Mouse (Mus musculus) kidney, adult 2 months (tissue): ENCODE data around the gene Gm45808. TPM values are rescaled to one million over a fixed set of nuclear protein-coding genes. Genes with fewer than 3 reads are reported as not detected.
"Not testable (repeated sequence)": the region's sequence is repeated elsewhere in the genome, so short reads cannot be mapped to it uniquely, and the experiment has no call there.

Source experiments
- DNase-seq: peaks from one replicate; pipeline ENCODE4 v3.0.0; 2021
- H3K27ac ChIP-seq: fragments of 200-500 bp; 2 replicates; pipeline ENCODE4 v1.5.1; 2012; ENCODE audit warnings: low read depth, low read length, control low read depth, inconsistent platforms; ENCODE audit not compliant: insufficient read depth
- H3K27me3 ChIP-seq: fragments of 200-500 bp; replicated peaks from 2 replicates; pipeline ENCODE4 v1.6.1; 2012; ENCODE audit warnings: mild to moderate bottlenecking, moderate library complexity, low read length, inconsistent platforms; ENCODE audit not compliant: control insufficient read depth, insufficient read depth
- H3K36me3 ChIP-seq: fragments of 200-500 bp; 2 replicates; pipeline ENCODE4 v1.6.1; 2012; ENCODE audit warnings: mild to moderate bottlenecking, moderate library complexity, low read length, inconsistent platforms; ENCODE audit not compliant: control insufficient read depth, insufficient read depth
- H3K4me1 ChIP-seq: fragments of 200-500 bp; 2 replicates; pipeline ENCODE4 v1.6.1; 2011; ENCODE audit warnings: low read length; ENCODE audit not compliant: control insufficient read depth, insufficient read depth
- H3K4me3 ChIP-seq: fragments of 200-500 bp; 2 replicates; pipeline ENCODE4 v1.5.1; 2011; ENCODE audit warnings: mild to moderate bottlenecking, low read depth, low read length, control low read depth; ENCODE audit not compliant: insufficient read depth
- CTCF ChIP-seq: fragments of 200-500 bp; conservative IDR thresholded peaks from 2 replicates; pipeline ENCODE4 v1.5.1; 2011; ENCODE audit warnings: low read depth, mild to moderate bottlenecking, control low read depth, low read length, moderate library complexity, mixed read lengths; ENCODE audit not compliant: insufficient read depth, insufficient read length
- POLR2A ChIP-seq: fragments of 200-500 bp; IDR thresholded peaks from one replicate; pipeline ENCODE4 v1.6.1; 2011; ENCODE audit warnings: low read depth, low read length, control low read depth
- WGBS: fragments of 180-500 bp; shearing (Covaris S2); methylation state at CpG from one replicate; pipeline ENCODE4 v1.1.7; 2018; 5-methylcytosine and 5-hydroxymethylcytosine counted together
- polyA plus RNA-seq: library from polyadenylated mRNA; depleted of rRNA; stranded (reverse); fragments of >200 nt; gene quantifications from 2 replicates; pipeline ENCODE4 v1.2.3, GENCODE M21; 2012

Gm45808 gene
- polyA plus RNA-seq, 1 experiment = 1.2 TPM

DNA sequence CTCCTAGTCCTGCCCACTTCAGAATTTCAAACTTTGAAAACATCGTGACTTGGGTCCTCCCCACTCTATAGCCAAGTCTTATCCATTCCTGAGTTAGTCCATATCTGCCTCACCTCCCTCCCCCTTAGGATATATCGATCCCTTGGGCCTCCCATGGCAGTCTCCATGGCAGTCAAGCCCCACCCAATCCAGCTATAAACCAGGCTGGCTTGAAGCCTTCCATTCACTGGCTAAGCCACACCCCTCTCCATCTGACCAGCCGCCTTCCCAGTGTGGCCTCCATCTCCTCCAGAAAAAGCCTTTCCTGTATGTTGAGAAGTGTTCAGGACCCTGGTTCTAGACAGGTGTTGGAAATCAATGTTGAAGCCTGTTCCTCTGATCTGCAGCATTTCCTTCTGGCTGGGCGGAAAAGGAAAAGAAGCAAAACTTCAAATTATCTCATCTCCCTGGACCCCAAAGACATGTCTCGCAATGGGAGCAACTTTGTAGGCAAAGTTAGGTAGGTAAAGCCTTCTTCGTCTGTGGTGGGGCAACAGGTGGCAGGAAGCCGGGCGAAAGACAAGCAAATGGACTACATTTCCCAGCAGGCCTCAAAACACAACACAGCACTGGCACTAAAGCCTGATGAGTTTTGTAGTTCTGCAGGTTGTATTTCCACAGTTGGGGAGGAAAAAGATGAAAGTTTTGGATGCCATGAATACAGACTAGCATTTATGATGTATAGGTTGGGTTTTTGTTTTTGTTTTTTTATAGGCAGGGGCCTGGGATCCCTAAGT lies 32.9 kb upstream of the Gm45808 start:
- Histone ChIP-seq H3K36me3 (peaks cover 2% of the 10 kb centered on the region; the same call in 1 of the 2 replicates), H3K27ac (no peak overlapping the region), H3K27me3 (no peaks in the 10 kb centered on the region), H3K4me3 (no peak overlapping the region), H3K4me1 (peaks cover 12% of the 10 kb centered on the region)
- 75% methylated on average over 8 of the region's 8 CpGs for WGBS
- no peak for DNase-seq
- no peak for TF ChIP-seq POLR2A

DNA sequence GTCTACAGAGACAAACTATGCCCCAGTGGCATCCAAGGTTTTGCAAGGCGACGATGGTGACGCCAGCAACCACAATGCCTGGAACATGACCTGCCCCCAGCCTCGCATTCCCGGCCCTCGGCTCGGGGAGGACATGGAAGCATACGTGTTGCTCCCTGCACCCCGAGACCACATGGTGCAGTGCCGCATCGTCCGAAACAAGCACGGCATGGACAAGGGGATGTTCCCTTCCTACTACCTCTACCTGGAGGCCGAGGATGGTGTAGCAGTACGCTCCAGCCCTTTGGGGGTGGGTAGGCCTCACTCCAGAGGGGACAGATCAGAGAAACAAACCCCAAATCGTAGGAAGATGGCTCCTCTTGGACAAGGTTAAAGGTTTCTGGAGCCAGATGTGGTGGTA lies 32.0 kb upstream of the Gm45808 start:
- WGBS = 92% methylated on average over 16 of the region's 16 CpGs
- TF ChIP-seq CTCF = no peak
- TF ChIP-seq POLR2A = no peak
- no peak for DNase-seq
- Histone ChIP-seq H3K27ac (no peak overlapping the region), H3K4me3 (no peak overlapping the region), H3K36me3 (peaks cover 2% of the 10 kb centered on the region; the same call in 1 of the 2 replicates), H3K27me3 (no peaks in the 10 kb centered on the region), H3K4me1 (peaks cover 9% of the 10 kb centered on the region; the same call in 1 of the 2 replicates)

DNA sequence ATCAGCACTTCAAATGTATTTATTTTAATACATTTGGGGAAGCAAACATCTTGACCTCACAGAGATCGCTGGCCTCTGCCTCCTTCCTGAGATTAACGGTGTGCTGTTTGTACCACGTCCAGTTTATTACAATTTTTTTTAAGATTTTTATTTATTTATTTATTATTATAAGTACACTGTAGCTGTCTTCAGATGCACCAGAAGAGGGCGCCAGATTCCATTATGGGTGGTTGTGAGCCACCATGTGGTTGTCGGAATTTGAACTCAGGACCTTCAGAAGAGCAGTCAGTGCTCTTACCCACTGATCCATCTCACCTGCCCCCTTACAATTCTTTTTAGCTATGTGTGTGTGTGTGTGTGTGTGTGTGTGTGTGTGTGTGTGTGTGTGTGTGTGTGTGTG lies 30.2 kb upstream of the Gm45808 start:
- not testable (repeated sequence) for H3K4me3 ChIP-seq, DNase-seq, H3K4me1 ChIP-seq, H3K36me3 ChIP-seq, H3K27ac ChIP-seq, H3K27me3 ChIP-seq
- WGBS = 59% methylated on average over 5 of the region's 5 CpGs

DNA sequence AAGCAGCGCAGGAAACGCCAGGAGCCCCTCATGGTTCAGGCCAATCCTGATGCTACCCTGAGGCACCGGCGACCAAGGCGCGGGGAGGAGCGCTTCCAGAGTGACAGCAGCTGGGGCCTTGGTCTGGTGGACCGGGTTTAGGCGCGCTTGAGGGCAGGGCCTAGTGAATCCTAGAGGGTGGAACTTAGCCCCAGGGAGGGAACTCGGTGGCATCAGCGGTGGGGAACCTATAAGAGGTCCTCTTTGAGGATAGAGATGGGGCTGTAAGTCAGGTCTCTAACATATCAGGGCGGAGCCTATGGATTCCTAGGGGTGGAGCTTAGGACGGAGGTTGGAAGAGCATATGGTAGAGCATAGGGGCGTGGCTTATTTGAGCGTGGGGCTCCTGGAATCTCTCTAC lies 28.8 kb upstream of the Gm45808 start:
- WGBS = 44% methylated on average over 16 of the region's 16 CpGs
- Histone ChIP-seq H3K4me3 (no peak overlapping the region), H3K36me3 (no peaks in the 10 kb centered on the region), H3K27ac (no peak overlapping the region), H3K27me3 (no peaks in the 10 kb centered on the region), H3K4me1 (no peaks in the 10 kb centered on the region)
- DNase-seq = no peak
- no peak for TF ChIP-seq POLR2A
- TF ChIP-seq CTCF = no peak

DNA sequence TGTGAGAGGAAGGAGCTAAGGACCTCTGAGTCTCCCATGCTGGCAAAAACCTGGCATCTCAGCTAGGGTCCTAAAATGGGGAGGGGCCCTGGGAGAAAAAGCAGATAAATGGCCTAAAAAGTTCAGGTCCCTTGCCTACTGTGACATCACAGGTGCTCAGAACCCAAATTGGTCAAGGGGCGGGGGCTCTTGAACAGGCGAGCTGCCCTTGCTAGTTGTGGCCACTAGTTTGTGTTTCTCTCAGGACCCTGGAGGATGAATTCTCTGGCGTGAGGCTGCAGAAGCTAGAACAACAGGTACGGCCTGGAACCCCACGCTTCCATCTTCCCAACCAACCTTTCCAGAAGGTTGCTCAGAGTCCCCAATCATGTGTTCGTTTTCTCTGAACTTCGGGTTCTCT lies 27.8 kb upstream of the Gm45808 start:
- WGBS = 89% methylated on average over 7 of the region's 7 CpGs
- Histone ChIP-seq H3K4me1 (peaks cover 1% of the 10 kb centered on the region), H3K27ac (no peak overlapping the region), H3K36me3 (no peaks in the 10 kb centered on the region), H3K27me3 (no peaks in the 10 kb centered on the region), H3K4me3 (no peak overlapping the region)
- TF ChIP-seq POLR2A (no peak), CTCF (no peak)
- no peak for DNase-seq

DNA sequence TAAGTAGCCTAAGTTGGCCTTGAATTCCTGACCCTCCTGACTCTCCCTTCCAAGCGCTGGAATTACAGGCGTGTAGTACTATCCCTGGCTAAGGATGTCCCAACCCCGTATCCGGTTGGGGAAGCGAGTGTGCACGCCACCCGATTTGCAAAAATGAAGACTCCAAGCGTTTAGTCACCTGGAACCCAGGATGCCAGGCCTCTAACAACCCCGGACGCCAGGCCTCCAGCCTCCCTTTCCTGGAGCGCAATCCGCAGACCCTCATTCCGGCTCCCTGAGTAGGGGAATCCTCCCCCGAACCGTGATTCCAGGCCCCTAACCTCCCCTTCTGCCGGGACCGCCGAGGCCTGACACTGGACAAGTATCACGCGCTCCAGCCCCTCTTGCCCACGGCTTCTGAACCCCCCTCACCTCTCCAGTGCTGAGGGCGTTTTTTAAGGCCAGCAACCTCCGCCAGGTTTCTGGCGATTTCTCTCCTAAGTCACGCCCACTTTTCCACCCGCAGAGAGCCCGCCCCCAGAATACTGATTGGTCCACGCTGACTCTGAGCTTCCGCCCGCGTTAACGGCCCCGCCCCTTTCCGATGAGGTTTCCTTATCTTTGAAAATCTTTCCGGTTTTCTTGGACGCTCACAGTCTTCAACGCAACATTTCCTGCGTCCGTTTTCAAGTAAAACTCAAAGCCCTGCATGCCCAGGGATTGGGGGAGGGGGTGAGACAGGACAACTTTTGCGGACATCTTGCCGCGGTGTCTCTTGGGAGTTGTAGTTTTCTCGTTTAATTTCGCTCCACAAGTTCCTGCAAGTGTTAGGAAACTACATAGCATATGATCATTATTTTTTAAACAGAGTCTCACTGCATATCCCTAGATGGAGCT lies 23.5 kb upstream of the Gm45808 start, which contains the start of gene Nucb1:
Gene Nucb1 (minus strand): TSS at position 495 of the 876 bp plus-strand sequence.
- H3K36me3 ChIP-seq = no peaks in the 10 kb centered on the region
- under 1% methylated on average over 44 of the region's 44 CpGs for WGBS
- H3K27ac ChIP-seq = peak within 1 kb of the TSS; percentile 79
- peak; percentile 50 for TF ChIP-seq POLR2A
- no peak for TF ChIP-seq CTCF
- H3K4me1 ChIP-seq = peaks cover 15% of the 10 kb centered on the region
- H3K27me3 ChIP-seq = no peaks in the 10 kb centered on the region
- H3K4me3 ChIP-seq = peak within 1 kb of the TSS; percentile 90
- DNase-seq = peak; percentile 97
